Mouse (Mus musculus) kidney, adult 18-20 months (tissue): ENCODE measurements around the gene Ehd3.
A peak's percentile ranks its signal among the peaks of the same experiment; 100 is the strongest.
"Not testable (repeated sequence)": the region's sequence is repeated elsewhere in the genome, so short reads cannot be mapped to it uniquely, and the experiment has no call there.

Experiments
- DNase-seq: peaks from one replicate; pipeline ENCODE4 v3.0.0; 2021

Gene Ehd3

DNA sequence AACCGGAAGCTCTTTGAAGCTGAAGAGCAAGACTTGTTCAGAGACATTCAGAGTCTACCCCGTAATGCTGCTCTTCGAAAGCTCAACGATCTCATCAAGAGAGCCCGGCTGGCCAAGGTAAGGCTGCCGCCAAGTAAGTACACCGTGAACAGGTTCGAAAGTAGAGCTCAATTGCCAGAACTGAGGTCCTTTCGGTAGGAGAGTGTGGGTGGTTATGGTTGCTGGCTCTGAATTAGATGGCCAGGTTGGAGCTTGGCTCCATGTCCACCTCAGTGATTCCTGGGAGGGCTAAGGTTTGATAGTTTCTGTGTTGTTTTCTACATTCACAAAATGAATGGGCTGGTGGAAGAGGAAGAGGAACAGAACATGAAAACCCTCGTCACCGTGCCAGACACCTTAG lies 23.5 kb downstream of the Ehd3 start:
- no peak for DNase-seq

DNA sequence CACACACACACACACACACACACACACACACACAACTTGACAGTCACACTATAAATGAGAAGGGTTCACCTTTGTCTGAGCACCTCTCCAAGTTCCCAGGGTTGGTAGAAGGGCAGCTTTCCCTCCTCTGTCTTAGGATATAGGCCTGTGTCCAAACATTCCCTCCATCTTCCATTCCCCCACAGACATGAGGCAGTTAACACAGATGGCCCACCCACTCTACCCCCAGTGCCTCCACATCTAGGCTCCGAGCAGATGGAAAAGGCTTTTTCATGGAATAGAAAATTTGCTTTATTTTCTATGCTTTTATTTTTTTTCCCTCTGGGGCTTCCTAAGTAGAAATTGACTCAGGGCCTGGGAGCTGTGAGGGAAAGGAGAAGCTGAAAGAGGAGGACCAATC lies 26.6 kb downstream of the Ehd3 start:
- no peak for DNase-seq

DNA sequence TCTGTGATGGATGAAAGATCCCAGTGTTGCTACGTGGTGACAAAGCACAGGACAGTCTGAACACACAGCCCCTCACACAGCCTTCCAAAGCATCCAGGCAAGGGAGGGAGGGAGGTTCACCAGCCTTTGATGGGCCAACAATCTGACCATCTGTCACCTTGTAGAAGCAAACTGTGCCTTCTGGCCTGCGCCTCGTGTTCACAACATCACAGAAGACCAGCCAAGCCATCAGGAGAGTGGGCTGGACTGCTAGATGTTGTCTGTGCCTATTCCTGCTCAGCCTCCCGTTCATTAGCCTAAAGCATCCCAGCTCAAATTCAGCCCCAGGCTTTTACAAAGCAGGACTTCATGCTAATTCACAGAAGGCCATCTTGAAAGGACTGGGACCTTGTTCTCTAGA lies 27.5 kb downstream of the Ehd3 start:
- no peak for DNase-seq

DNA sequence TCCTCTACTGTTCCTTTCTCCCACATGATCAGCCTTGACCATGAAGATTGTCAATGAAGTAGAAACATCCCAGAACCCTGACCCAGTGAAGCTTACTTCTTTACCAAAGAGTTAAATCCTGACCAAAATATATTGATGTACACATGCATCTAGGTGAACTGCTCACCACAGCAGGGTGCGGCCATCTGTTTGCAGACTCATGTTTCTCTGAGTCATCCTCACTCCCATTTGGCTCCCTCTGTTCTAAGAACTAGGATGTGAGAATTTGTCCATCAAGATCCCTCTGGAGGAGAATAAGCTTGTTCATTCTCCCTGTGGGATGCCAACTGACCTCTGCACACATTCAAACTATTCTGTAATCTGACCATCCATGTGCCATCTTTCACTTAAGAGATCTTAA lies 29.0 kb downstream of the Ehd3 start:
- DNase-seq: no peak

DNA sequence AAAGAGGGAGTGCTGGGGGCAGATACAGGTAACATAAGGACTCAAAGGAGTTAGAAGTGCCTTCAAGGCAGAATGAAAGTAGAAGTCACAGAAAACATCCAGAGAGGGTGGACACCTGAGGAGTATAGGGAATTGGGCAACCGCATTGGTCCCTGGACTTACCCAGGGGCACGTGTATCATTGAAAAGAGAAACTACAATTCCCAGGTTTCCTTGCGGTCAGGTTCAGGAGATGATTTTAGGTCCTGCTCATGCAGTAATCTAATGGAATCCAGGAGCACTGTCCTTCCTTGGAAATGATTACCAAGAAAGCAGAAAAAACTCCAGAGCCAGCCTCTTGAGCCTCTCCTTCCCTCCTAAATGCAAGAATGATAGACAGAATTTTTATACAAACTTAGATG lies 29.5 kb downstream of the Ehd3 start:
- no peak for DNase-seq

DNA sequence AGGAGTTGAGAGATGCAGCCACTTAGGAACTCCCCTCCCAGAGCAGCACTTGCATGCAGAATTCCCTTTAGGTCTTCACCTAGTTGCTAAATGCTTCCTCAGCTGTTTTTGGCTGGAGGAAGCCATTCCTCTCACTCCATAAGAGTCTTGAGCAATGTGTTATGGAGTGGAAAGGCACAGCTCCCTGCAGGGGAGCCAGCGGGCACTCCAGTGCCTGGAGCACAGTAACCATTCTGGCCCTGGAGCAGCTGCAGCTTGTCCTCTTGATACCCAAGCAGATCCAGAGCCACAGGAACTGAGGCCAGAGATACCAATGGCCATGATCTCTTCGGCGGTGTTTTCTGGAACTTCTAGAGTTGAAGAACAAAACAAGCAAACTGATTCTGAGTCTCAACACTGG lies 32.7 kb downstream of the Ehd3 start:
- DNase-seq: no peak

DNA sequence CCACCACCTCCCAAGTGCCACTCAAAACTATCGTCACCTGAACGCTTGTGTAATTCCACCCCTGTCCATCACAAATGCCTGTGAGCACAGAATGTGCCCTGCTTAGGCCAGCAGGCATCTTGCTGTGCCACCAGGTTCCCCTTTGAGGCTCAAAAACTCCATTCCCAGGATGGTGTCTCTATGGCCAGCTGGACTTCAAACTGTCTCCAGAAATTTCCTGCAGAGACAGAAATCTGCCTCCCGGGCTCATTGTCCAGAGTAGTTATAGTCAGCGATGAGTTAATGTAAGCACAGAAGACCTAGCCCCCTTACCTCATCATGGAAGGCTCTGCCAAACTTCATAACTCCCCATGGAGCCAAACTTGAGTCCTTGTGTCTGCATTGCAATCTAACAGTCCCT lies 33.3 kb downstream of the Ehd3 start:
- no peak for DNase-seq

DNA sequence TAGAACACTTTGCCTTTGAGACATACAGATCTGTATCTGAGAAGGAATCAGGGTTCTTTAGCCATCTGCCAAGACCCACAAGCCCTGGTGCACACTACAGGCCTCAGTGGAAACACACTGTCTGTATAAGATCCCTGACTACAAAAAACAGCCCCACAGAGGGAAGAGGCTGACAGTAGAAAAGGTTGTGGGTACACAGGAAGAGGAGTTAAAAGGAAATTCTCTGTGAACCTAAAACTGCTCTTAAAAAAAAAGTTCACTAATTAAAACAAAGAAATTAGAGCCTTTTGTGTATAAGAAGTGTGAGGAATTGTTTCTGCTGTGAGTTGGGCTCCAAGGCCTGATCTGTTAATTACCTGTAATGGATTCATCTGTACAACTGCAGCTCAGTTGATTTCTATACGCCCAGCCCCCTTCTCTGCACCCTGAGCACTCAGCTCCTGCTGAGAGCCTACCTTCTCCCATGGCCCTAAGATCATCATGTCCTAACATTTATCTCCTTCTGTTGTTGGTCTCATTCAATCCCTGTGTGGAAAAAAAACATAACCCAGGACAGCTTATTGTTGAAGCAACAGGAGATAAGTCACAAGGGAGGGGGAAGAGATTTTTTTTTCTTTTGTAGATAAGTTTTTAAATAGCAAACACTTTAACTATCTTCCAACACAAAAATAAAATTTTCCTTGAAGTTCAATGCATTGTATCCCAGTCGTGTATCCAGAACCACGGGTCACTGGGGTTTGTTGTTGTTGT lies 35.3 kb downstream of the Ehd3 start:
- DNase-seq: no peak

DNA sequence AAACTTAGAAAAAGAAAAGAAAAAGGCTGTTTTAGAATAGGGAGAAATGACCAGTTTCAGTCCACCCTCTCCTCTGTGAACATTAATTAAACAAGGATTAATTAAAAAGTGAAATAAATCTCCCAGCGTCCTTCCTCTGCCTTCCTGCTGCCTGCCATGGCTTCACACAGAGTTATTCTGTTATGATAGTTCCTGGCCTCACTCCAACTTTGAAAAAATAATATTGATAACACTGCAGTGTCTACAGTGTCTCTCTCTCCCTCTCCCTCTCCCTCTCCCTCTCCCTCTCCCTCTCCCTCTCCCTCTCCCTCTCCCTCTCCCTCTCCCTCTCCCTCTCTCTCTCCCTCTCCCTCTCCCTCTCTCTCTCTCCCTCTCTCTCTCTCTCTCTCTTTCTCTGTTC lies 35.9 kb downstream of the Ehd3 start:
- DNase-seq: not testable (repeated sequence)

DNA sequence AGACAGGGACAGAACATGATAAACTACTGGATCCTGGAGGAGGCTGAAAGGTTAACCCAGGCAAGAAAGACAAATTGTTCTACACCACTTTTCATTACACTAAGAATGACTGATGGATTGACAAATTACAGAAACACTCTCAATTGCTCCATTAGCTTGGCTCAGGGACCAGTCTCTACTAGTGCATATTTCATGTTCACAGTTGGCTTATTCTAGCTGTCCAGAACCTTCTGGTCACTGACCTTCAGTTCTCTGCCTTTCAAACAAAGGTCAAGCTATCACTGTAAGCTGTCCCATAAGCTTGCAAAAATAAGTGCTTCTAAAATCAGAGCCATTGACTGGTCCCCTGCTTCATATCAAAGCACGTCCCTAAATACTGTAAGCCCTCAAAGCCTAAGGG lies 39.0 kb downstream of the Ehd3 start:
- DNase-seq: no peak

DNA sequence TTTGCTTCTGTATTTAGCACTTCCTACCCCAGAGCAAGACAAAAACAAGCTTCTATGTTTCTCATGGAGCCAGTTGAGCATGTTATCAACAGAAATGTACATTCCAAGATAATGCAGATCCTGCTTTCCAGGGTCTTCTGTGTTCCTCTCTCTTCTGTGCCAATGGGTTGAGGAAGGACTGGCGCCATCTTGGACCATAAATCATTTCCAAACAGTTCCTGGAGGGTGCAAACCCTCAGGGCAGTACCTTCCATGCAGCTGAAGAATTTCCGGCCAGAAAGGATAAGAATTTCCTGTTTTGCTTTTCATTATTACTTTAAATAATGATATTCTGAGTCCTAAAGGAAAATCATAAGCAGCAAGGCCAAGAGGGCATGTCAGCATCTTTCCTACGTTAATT lies 41.7 kb downstream of the Ehd3 start:
- DNase-seq: no peak

DNA sequence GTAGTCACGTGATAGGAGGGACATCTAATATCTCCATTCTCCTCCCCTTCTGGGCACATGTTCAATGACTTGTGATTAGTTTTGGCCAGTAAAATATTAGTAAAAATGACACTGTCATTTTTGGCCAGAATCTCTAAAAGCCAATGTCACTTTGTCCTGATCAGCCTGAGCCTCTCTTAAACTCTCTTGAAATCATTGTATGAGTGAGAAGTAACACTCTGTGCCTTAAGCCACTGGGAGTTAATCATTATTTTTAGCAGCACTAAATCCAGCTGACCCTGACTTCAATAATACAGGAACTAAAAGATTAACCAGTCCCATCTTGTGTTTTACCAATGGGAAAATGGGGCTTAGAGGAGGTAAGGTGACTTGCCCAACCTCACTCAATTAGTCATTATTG lies 43.5 kb downstream of the Ehd3 start:
- no peak for DNase-seq

DNA sequence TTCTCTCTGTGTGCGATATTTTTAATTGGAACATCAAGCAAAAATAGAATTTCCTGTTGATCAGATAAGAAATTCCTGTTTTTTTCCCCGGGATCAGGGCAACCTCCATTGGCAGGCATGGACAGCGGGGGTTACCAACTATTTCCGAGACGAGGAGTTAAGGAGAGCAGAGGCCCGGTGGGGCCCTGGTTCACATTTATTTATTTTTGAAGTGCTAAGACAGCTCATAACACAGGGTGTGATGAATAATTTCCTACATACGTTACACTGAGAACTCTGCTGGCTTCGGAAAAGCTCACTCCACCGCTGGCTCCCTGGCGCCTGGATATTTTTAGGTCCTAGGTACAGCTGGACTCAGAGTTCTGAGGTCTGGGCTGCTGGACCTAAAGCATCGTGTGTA lies 49.1 kb downstream of the Ehd3 start:
- peak; percentile 23 for DNase-seq

DNA sequence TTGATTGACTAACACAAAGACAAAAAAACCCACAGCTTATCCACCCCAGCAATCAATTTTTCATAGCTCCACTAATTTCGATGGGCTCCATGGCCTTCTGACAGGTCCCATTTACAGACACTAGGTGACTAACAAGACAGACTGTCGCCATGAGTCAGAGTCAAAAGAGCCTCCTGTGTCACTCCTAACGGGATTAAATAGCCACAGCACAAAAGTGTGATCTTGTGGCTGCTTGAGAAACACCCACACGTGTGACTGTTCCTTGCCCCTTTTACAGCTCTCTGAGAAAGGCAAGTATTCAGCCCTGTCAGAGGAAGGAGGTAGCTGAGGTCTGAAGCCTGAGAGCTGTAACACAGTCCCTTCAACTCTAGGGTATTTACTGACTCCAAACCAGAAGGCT lies 49.8 kb downstream of the Ehd3 start:
- no peak for DNase-seq

DNA sequence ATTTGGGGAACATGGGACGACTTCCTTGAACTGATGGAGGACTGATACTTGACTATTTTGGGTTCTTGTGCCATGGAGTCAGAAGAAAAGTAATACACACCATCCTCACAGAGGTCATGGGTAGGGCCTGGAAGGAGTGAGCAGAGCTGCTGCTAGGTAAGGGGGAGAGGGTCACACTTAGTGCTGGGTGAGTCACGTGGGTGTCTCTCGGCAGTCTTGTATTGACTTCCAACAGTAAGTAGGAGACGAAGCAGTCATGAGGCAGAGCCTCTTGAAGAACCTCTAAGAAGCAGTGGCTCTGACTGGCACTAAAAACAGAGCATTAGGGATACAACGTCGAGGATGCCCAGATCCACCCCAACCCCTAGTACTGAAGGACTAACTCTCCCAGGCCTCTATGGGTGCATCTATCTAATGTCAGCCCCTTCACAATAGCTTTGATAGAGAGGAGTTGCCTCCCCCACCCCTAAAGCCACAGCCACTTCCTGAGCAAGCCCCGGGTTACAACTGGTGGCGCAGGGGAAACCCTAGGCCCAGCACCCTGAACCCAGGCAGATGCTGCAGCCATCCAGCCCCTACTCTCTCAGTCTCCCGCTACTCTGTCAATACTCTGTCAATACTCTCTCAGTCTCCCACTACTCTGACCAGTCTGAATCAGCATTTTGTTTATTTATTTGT lies 65.2 kb downstream of the Ehd3 start:
- DNase-seq: no peak

DNA sequence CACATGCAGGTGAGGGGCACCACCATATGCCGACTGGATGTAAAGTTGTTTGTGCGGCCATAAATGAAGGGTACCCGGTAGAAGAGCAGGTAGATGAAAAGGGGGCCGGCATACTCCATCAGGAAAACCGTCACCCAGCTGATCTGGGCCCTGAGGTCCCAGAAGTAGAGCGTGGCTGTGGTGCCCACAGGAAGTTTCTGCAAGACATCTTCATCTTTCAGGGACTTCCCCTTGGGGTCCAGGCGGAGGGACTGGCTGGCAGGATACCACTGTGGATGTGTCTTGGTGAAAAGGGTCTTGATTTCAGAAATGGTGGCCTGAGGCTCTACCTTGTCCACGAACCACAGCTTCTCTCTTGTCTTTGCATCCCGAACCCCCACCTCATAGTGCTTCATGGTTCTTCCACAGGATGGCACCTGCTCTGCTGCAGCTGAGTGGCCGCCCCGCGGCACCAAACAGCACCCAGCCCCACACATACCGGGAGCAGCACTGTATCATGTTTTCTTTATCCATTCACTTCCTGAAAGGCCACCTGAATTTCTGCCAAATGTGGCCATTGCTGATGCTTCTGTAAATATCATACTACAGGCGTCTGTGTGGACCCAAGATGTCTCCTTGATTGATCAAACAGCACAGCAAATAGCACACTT lies 67.1 kb downstream of the Ehd3 start:
- no peak for DNase-seq

DNA sequence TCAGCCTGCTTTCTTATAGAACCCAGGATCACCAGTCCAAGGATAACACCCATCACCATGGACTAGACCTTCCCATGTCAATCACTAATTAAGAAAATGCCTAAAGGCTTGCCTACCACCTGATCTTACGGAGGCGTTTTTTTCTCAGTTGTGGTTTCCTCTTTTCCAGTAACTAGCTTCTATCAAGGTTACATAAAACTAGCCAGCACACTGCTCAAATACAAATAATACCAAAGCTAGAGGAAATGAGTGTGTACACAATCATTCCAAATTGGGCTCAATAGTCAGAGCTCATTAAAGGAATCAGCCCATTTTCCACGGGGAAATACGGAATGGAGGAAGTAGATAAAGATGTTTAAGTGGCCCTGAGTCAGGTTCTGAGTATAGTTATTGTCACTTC lies 71.3 kb downstream of the Ehd3 start:
- no peak for DNase-seq

DNA sequence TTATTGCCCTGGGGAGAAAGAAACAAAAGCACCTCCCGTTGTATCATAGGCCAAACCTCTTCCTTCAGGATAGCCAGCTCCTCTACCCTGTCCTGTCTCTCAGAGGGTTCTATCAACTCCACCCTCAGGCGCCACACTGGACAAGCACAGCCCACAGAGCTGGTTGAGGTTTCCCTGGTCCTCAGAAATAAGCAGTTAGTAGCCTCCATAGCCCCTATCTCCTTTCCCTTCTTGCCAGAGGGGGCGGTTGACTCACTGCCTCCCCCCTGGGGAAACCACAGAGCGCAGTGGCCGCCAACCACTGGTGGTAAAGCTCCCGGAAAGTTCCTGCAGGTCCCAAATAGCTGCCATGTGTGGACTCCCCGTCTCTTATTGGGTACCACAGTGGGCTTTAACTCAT lies 71.7 kb downstream of the Ehd3 start:
- no peak for DNase-seq

DNA sequence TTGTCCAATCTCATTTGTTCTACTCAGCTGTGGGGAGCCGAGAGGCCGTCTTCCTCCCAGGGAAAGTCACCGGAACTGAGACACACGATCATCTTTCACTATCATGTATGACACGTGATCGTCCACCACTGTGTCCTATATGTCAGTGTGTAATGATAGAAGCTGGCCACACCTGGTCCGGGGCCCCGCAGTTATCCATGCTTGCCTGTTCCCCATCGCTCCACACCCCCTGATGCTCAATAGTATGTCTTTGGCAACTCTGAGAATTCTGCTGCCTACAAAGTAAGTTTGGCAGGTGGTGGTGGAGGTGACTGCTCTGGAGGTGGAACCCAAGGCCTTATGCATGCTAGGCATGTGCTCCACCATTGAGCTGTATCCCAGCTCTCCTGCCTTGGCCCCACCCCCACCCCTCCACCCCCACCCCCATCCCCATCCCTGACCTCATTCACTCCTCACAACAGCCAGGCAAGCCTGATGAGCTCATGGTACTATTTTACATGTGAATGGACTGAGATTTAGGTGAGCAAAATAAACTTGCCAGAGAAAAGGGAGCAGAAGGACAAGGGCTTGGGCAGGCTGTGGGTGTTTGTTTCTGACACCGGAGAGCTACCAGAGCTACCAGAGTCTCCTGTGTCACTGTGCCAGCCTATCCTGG lies 75.5 kb downstream of the Ehd3 start:
- no peak for DNase-seq

DNA sequence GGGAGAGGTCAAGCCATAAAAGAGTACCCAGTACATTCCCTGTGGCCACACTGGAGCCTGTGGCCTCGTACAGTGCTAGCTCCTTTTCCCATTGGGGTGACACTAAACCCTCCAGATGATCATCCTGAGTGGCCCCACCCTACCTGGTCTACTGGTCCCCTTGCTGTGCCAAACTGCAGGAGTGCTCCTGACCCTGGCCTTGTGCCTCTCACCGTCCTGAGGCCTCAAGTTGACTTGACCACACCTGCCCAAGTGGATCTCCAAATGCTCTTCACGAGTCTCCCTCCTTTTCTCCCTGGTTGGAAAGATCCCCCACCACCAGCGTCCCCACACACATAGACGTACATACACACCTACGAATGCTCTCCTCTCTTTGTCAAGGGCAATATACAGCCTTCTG lies 76.4 kb downstream of the Ehd3 start:
- no peak for DNase-seq

DNA sequence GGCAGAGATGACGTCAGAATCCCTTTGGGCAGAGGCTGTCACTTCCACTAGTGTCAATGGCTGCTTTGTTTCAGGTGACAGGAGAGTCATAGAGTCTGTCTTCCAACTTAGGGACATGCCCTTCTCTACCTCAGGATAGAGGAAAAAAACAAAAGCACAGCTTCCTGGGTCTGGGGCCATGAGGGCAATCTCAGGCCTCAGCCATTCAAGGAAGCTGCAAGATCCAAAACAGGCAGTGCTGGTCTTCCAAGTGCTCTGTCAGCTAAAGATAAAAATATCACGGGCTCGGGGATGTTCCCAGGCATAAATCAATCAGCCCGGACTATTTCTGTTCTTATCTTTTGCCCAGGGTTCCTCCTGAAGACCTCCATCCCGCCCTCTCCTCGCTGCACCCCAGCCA lies 77.4 kb downstream of the Ehd3 start:
- DNase-seq: no peak
